Mouse (Mus musculus) hindlimb bud, embryonic 11.5 days (tissue): ENCODE measurements around the gene Slc35d3.

Experiments
- DNase-seq: peaks from one replicate; pipeline ENCODE4 v3.0.0-alpha.2; 2012; ENCODE audit warnings: low read depth, low spot score; ENCODE audit errors: extremely low spot score

Slc35d3 gene

GRCm38 (mm10) chr10:19850998-19851691 is at the start of gene Slc35d3:
Slc35d3 (minus strand) TSS chr10:19851459.
- no peak for DNase-seq

- no peak for DNase-seq
These were observed 48.9 kb upstream of the Slc35d3 start for GRCm38 (mm10) chr10:19900191-19900590.

- DNase-seq: no peak
These were observed 42.7 kb upstream of the Slc35d3 start for GRCm38 (mm10) chr10:19893976-19894375.

- no peak for DNase-seq
These were observed 41.9 kb upstream of the Slc35d3 start for GRCm38 (mm10) chr10:19893146-19893545.

- no peak for DNase-seq
These were observed 40.4 kb upstream of the Slc35d3 start for GRCm38 (mm10) chr10:19891686-19892085.

GRCm38 (mm10) chr10:19889908-19890307 is 38.6 kb upstream of the Slc35d3 start:
- no peak for DNase-seq

GRCm38 (mm10) chr10:19886249-19886648 is 35.0 kb upstream of the Slc35d3 start:
- no peak for DNase-seq

GRCm38 (mm10) chr10:19884409-19884808 is 33.1 kb upstream of the Slc35d3 start:
- DNase-seq: no peak

GRCm38 (mm10) chr10:19880437-19880836 is 29.2 kb upstream of the Slc35d3 start:
- DNase-seq: no peak

- no peak for DNase-seq
These were observed 27.9 kb upstream of the Slc35d3 start for GRCm38 (mm10) chr10:19879161-19879560.

GRCm38 (mm10) chr10:19877679-19878078 is 26.4 kb upstream of the Slc35d3 start:
- DNase-seq: no peak

GRCm38 (mm10) chr10:19877257-19877656 is 26.0 kb upstream of the Slc35d3 start:
- no peak for DNase-seq

- DNase-seq: no peak
These were observed 25.4 kb upstream of the Slc35d3 start for GRCm38 (mm10) chr10:19876669-19877068.

GRCm38 (mm10) chr10:19875346-19875745 is 24.1 kb upstream of the Slc35d3 start:
- no peak for DNase-seq

- DNase-seq: no peak
These were observed 4.5 kb upstream of the Slc35d3 start for GRCm38 (mm10) chr10:19855597-19856306.

GRCm38 (mm10) chr10:19853609-19854008 is 2.4 kb upstream of the Slc35d3 start:
- DNase-seq: no peak

GRCm38 (mm10) chr10:19852776-19853175 is 1.5 kb upstream of the Slc35d3 start:
- no peak for DNase-seq

- DNase-seq: no peak
These were observed 688 bp downstream of the Slc35d3 start for GRCm38 (mm10) chr10:19850544-19850997.

- no peak for DNase-seq
These were observed 1.4 kb downstream of the Slc35d3 start for GRCm38 (mm10) chr10:19849771-19850365.

GRCm38 (mm10) chr10:19848928-19849770 is 2.1 kb downstream of the Slc35d3 start:
- no peak for DNase-seq

- no peak for DNase-seq
These were observed 11.4 kb downstream of the Slc35d3 start for GRCm38 (mm10) chr10:19839836-19840235.
